Mouse (Mus musculus) liver, embryonic 11.5 days (tissue): ENCODE data around the gene Sfta2. TPM values are rescaled to one million over a fixed set of nuclear protein-coding genes. Genes with fewer than 3 reads are reported as not detected.

Experiments used
- ATAC-seq: fragments of 200-750 bp; cut with Nextera tagmentation; replicated peaks from 2 replicates; pipeline ENCODE4 v1.8.0; 2017; ENCODE audit warnings: moderate number of reproducible peaks, mild to moderate bottlenecking, moderate TSS enrichment, moderate library complexity; ENCODE audit not compliant: low FRiP score
- DNase-seq: peaks from one replicate; pipeline ENCODE4 v3.0.0-alpha.2; 2017; ENCODE audit warnings: low spot score
- H3K27ac ChIP-seq: fragments of 300-500 bp; sonication (generic); 2 replicates; pipeline ENCODE4 v1.5.1; 2014; ENCODE audit warnings: mild to moderate bottlenecking, low read depth, low read length, control low read depth
- H3K27me3 ChIP-seq: fragments of 300-500 bp; sonication (generic); replicated peaks from 2 replicates; pipeline ENCODE4 v1.6.1; 2014; ENCODE audit warnings: low read length, mixed read lengths; ENCODE audit not compliant: control insufficient read depth, insufficient read depth
- H3K36me3 ChIP-seq: fragments of 300-500 bp; sonication (generic); 2 replicates; pipeline ENCODE4 v1.6.1; 2014; ENCODE audit warnings: mild to moderate bottlenecking, low read length, moderate library complexity, mixed read lengths; ENCODE audit not compliant: control insufficient read depth, insufficient read depth
- H3K4me1 ChIP-seq: fragments of 300-500 bp; sonication (generic); replicated peaks from 2 replicates; pipeline ENCODE4 v1.6.1; 2014; ENCODE audit warnings: low read length, mixed read lengths; ENCODE audit not compliant: control insufficient read depth, insufficient read depth
- H3K4me2 ChIP-seq: fragments of 300-500 bp; sonication (generic); 2 replicates; pipeline ENCODE4 v1.6.1; 2014; ENCODE audit warnings: mild to moderate bottlenecking, control low read depth, moderate library complexity
- H3K4me3 ChIP-seq: fragments of 300-500 bp; sonication (generic); 2 replicates; pipeline ENCODE4 v1.5.1; 2014; ENCODE audit warnings: low read depth, low read length, control low read depth
- H3K9ac ChIP-seq: fragments of 300-500 bp; sonication (generic); 2 replicates; pipeline ENCODE4 v1.6.1; 2014; ENCODE audit warnings: low read depth, low read length, control low read depth
- H3K9me3 ChIP-seq: fragments of 300-500 bp; sonication (generic); 2 replicates; pipeline ENCODE4 v1.6.1; 2016; ENCODE audit warnings: low read length, inconsistent platforms, mixed read lengths; ENCODE audit not compliant: control insufficient read depth
- WGBS: fragments of 180-500 bp; shearing (Covaris S2); extraction: QIAGEN DNeasy Blood & Tissue Kit; methylation state at CpG from one replicate; pipeline ENCODE4 v1.1.7; 2014; 5-methylcytosine and 5-hydroxymethylcytosine counted together
- polyA plus RNA-seq: library from polyadenylated mRNA; unstranded; fragments of >200 nt; fragmentation: Nextera tagmentation; extraction: Ambion mirVana; gene quantifications from 2 replicates; pipeline ENCODE4 v1.2.1, GENCODE M21; 2014

Sfta2 gene
- polyA plus RNA-seq, 1 experiment from 2014 or later, result 0.32 TPM

- Histone ChIP-seq H3K27me3 (no peaks in the 10 kb centered on the region; the same call in 1 of the 2 replicates), H3K4me2 (no peak overlapping the region), H3K9ac (no peak overlapping the region), H3K27ac (no peak overlapping the region), H3K9me3 (no peaks in the 10 kb centered on the region), H3K36me3 (no peaks in the 10 kb centered on the region), H3K4me3 (no peak overlapping the region), H3K4me1 (no peaks in the 10 kb centered on the region)
- ATAC-seq, result no peak
- WGBS, result 63% methylated on average over 2 of the region's 2 CpGs
- no peak for DNase-seq
These were observed 48.1 kb downstream of the Sfta2 start for GRCm38 (mm10) chr17:35649429-35649828.

- Histone ChIP-seq H3K27me3 (no peaks in the 10 kb centered on the region), H3K27ac (no peak overlapping the region), H3K4me2 (no peak overlapping the region), H3K4me3 (no peak overlapping the region), H3K36me3 (peaks cover 15% of the 10 kb centered on the region), H3K4me1 (no peaks in the 10 kb centered on the region), H3K9ac (no peak overlapping the region), H3K9me3 (no peaks in the 10 kb centered on the region)
- 72% methylated on average over 2 of the region's 2 CpGs for WGBS
- ATAC-seq (no peak), DNase-seq (no peak)
These were observed 51.7 kb downstream of the Sfta2 start for GRCm38 (mm10) chr17:35653086-35653485.

DNA sequence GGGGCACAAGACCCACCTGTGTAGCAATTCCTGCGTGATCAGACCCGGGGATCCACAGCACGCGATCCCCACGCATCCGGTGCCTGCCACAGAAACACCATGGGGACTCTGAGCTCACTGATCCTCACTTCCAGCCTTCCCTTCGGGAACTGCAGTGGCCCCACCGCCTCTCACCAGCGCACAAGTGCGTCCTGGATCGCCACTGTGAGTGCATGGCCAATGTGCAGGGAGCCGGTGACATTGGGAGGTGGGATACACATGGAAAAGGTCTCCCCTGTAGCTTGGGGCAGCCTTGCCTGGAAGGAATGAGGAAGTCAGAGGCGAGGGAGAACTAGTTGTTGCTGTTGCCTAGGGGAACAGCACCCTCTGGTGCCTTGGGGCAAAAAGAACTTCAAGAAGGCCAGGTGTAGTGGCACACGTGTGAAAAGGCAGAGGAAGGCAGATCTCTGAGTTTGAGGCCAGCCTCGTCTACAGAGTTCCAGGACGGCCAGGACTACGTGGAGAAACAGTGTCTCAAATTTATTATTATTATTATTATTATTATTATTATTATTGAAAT lies 64.7 kb downstream of the Sfta2 start:
- Histone ChIP-seq H3K36me3 (peaks cover 2% of the 10 kb centered on the region; the same call in 1 of the 2 replicates), H3K4me1 (peaks cover 5% of the 10 kb centered on the region; the same call in 1 of the 2 replicates), H3K27me3 (no peaks in the 10 kb centered on the region), H3K9me3 (no peaks in the 10 kb centered on the region), H3K27ac (no peak overlapping the region), H3K9ac (0 out of 2 replicates have a peak overlapping the region, but pooled peaks have one; percentile 18), H3K4me3 (no peak overlapping the region; the same call in 1 of the 2 replicates), H3K4me2 (peak overlapping the region; percentile 92; the same call in 1 of the 2 replicates)
- no peak for ATAC-seq
- no peak for DNase-seq
- WGBS, result 80% methylated on average over 17 of the region's 17 CpGs

DNA sequence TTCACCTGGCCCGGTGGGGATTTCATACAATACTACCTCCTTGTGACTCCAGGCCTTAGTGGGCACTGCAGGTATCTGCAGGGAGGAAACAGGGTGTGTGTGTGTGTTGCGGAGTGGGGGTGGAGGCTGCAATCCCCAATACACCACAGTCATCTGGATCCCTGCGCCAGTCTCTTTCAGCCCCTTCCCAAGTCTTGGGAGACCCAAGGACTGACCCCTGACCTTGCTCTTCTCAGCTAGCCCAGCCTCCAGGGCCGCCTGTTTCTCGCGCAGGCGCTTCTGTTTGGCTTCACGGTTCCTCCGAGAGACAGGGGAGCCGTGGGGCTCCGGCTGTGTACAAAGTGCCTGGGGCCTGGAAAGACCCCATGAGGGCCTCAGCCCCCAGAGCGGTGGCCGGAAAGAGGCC lies 65.5 kb downstream of the Sfta2 start:
- H3K4me1 ChIP-seq, result peaks cover 5% of the 10 kb centered on the region; the same call in 1 of the 2 replicates
- DNase-seq (no peak), ATAC-seq (peak; percentile 39)
- peaks cover under 1% of the 10 kb centered on the region; the same call in 1 of the 2 replicates for H3K36me3 ChIP-seq
- peak overlapping the region; percentile 65 for H3K4me3 ChIP-seq
- peak overlapping the region; percentile 92 for H3K4me2 ChIP-seq
- no peaks in the 10 kb centered on the region for H3K9me3 ChIP-seq
- WGBS, result 7% methylated on average over 13 of the region's 13 CpGs
- H3K9ac ChIP-seq, result peak overlapping the region; percentile 89
- peak overlapping the region; percentile 72 for H3K27ac ChIP-seq
- no peaks in the 10 kb centered on the region for H3K27me3 ChIP-seq

GRCm38 (mm10) chr17:35667334-35668065 lies 66.2 kb downstream of the Sfta2 start, which contains the start of gene Vars2:
Vars2 (minus strand) TSS chr17:35667592.
- H3K36me3 ChIP-seq, result peaks cover 3% of the 10 kb centered on the region; the same call in 1 of the 2 replicates
- WGBS, result 1% methylated on average over 61 of the region's 61 CpGs

GRCm38 (mm10) chr17:35669731-35670130 lies 68.4 kb downstream of the Sfta2 start:
- 95% methylated on average over 9 of the region's 9 CpGs for WGBS
- H3K9me3 ChIP-seq, result no peaks in the 10 kb centered on the region
- no peak overlapping the region for H3K4me3 ChIP-seq
- peaks cover 11% of the 10 kb centered on the region for H3K4me1 ChIP-seq
- no peak overlapping the region for H3K4me2 ChIP-seq
- peaks cover 3% of the 10 kb centered on the region; the same call in 1 of the 2 replicates for H3K36me3 ChIP-seq
- DNase-seq (no peak), ATAC-seq (no peak)
- H3K27me3 ChIP-seq, result no peaks in the 10 kb centered on the region
- no peak overlapping the region for H3K27ac ChIP-seq
- no peak overlapping the region for H3K9ac ChIP-seq

More at GRCm38 (mm10) chr17:35667334-35668065, 66.2 kb downstream of the Sfta2 start, which contains the start of gene Vars2:
- ATAC-seq (peak; percentile 85), DNase-seq (peak; percentile 96)
- peak within 1 kb of the TSS; percentile 65 for H3K4me3 ChIP-seq
- H3K4me2 ChIP-seq, result peak within 1 kb of the TSS; percentile 92
- H3K27ac ChIP-seq, result peak within 1 kb of the TSS; percentile 72
- H3K4me1 ChIP-seq, result peaks cover 5% of the 10 kb centered on the region; the same call in 1 of the 2 replicates
- H3K27me3 ChIP-seq, result no peaks in the 10 kb centered on the region
- no peaks in the 10 kb centered on the region for H3K9me3 ChIP-seq
- peak within 1 kb of the TSS; percentile 89 for H3K9ac ChIP-seq

GRCm38 (mm10) chr17:35671846-35672245 lies 70.5 kb downstream of the Sfta2 start:
- no peak for ATAC-seq
- H3K27me3 ChIP-seq, result no peaks in the 10 kb centered on the region
- H3K27ac ChIP-seq, result no peak overlapping the region
- H3K9me3 ChIP-seq, result no peaks in the 10 kb centered on the region
- no peak overlapping the region for H3K4me2 ChIP-seq
- H3K9ac ChIP-seq, result no peak overlapping the region
- peaks cover 3% of the 10 kb centered on the region; the same call in 1 of the 2 replicates for H3K36me3 ChIP-seq
- no peak for DNase-seq
- 89% methylated on average over 6 of the region's 6 CpGs for WGBS
- H3K4me1 ChIP-seq, result peaks cover 11% of the 10 kb centered on the region
- H3K4me3 ChIP-seq, result no peak overlapping the region

DNA sequence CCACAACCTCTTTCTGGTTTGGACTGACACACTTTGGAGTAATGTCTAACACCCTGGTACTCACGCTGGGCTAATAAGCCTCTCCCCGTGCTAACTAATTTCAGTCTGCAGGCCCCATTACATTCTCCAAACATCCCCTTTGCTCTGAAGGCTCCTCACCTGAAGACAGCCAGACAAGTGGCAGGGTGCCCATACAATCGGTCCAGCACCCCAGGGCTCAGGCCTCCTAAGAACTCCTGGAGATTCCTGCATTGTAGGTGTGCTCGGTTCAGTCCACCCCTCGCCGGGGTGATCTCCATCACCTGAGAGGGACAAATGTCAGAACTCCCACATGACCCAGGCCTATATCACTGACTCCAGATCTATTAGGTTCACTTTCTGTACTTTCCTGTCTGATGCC lies 71.2 kb downstream of the Sfta2 start:
- Histone ChIP-seq H3K27ac (no peak overlapping the region), H3K27me3 (no peaks in the 10 kb centered on the region), H3K36me3 (peaks cover 3% of the 10 kb centered on the region; the same call in 1 of the 2 replicates), H3K4me3 (peak overlapping the region; percentile 89), H3K4me1 (peaks cover 11% of the 10 kb centered on the region), H3K9ac (no peak overlapping the region), H3K9me3 (no peaks in the 10 kb centered on the region), H3K4me2 (peak overlapping the region; percentile 91)
- DNase-seq, result no peak
- no peak for ATAC-seq
- 88% methylated on average over 6 of the region's 6 CpGs for WGBS
